Mouse (Mus musculus) embryonic facial prominence, embryonic 14.5 days (tissue): ENCODE results near the gene Rps8. TPM values are rescaled to one million over a fixed set of nuclear protein-coding genes. Genes with fewer than 3 reads are reported as not detected.

Source experiments
- ATAC-seq: fragments of 200-750 bp; cut with Nextera tagmentation; 2 replicates; pipeline ENCODE4 v1.8.0; 2017; ENCODE audit warnings: low read depth, moderate number of reproducible peaks, moderate TSS enrichment
- DNase-seq: peaks from one replicate; pipeline ENCODE4 v3.0.0-alpha.2; 2015; ENCODE audit warnings: low spot score
- H3K27ac ChIP-seq: fragments of 300-500 bp; sonication (generic); replicated peaks from 2 replicates; pipeline ENCODE4 v1.5.1; 2014; ENCODE audit warnings: low read depth, mild to moderate bottlenecking, low read length, moderate library complexity
- H3K27me3 ChIP-seq: fragments of 300-500 bp; sonication (generic); replicated peaks from 2 replicates; pipeline ENCODE4 v1.6.1; 2014; ENCODE audit warnings: low read length; ENCODE audit not compliant: control insufficient read depth, insufficient read depth
- H3K36me3 ChIP-seq: fragments of 300-500 bp; sonication (generic); 2 replicates; pipeline ENCODE4 v1.6.1; 2014; ENCODE audit warnings: low read length, mixed read lengths; ENCODE audit not compliant: control insufficient read depth, insufficient read depth
- H3K4me1 ChIP-seq: fragments of 300-500 bp; sonication (generic); 2 replicates; pipeline ENCODE4 v1.6.1; 2014; ENCODE audit warnings: antibody characterized with exemption, low read length; ENCODE audit not compliant: control insufficient read depth, insufficient read depth
- H3K4me2 ChIP-seq: fragments of 300-500 bp; sonication (generic); 2 replicates; pipeline ENCODE4 v1.6.1; 2014; ENCODE audit warnings: low read depth, mild to moderate bottlenecking, low read length, moderate library complexity, mixed read lengths
- H3K4me3 ChIP-seq: fragments of 300-500 bp; sonication (generic); 2 replicates; pipeline ENCODE4 v1.5.1; 2014; ENCODE audit warnings: low read depth, mild to moderate bottlenecking, low read length
- H3K9ac ChIP-seq: fragments of 300-500 bp; sonication (generic); 2 replicates; pipeline ENCODE4 v1.6.1; 2014; ENCODE audit warnings: low read depth, mild to moderate bottlenecking, low read length, moderate library complexity, mixed read lengths
- H3K9me3 ChIP-seq: fragments of 300-500 bp; sonication (generic); 2 replicates; pipeline ENCODE4 v1.6.1; 2016; ENCODE audit warnings: low read length; ENCODE audit not compliant: control insufficient read depth
- WGBS: fragments of 180-500 bp; shearing (Covaris S2); extraction: QIAGEN DNeasy Blood & Tissue Kit; methylation state at CpG from one replicate; pipeline ENCODE4 v1.1.7; 2014; 5-methylcytosine and 5-hydroxymethylcytosine counted together
- polyA plus RNA-seq: library from polyadenylated mRNA; unstranded; fragments of >200 nt; fragmentation: Nextera tagmentation; extraction: Ambion mirVana; gene quantifications from 2 replicates; pipeline ENCODE4 v1.2.1, GENCODE M21; 2014

Rps8 gene
- polyA plus RNA-seq, 1 experiment from 2014 or later = 1,364 TPM

DNA sequence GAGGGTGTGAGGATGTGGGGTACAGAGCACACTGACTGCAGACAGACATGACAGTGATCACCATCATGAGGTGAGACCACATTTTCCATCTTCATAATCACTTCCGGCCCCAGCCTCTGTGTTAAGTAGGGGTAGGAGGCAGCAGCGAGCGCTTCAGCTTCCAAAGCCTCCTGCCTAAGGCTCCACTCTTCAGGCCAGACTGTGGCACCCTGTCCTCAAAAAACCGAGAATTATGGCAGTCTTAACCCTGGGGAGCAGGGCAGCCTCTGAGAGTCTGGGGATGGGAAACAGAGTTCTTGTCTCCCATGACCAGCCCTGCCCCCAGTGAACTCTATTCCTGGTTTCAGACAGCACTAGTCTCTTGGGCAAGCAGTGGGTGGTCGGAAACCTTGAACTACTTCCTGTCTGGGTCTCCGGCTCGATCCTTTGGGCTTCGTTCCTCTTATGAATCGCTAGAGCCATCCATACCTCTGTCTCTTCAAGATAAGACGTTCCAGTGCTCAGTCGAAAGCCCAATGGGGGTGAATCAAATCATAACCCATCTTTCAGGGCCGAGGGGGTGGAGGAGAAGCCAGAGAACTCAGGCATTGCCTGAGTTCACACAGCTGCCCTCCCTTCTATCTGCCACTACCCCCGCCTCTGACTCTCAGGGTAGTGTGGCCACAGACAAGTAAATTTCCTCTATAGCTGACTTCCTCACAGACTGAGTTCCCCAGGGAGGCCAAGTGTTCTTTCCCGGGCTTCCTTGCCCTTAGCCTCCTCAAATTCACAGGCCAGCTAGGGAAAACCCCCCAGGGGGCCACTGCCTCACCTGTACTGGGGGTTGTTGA is 31.3 kb downstream of the Rps8 start:
- H3K27ac ChIP-seq = peak overlapping the region; percentile 88
- ATAC-seq (no peak), DNase-seq (no peak)
- H3K4me3 ChIP-seq = no peak overlapping the region
- peaks cover under 1% of the 10 kb centered on the region; the same call in 1 of the 2 replicates for H3K36me3 ChIP-seq
- no peaks in the 10 kb centered on the region for H3K9me3 ChIP-seq
- H3K27me3 ChIP-seq = no peaks in the 10 kb centered on the region
- H3K9ac ChIP-seq = peak overlapping the region; percentile 52
- peak overlapping the region; percentile 33 for H3K4me2 ChIP-seq
- WGBS = 59% methylated on average over 14 of the region's 14 CpGs
- H3K4me1 ChIP-seq = peaks cover 24% of the 10 kb centered on the region

DNA sequence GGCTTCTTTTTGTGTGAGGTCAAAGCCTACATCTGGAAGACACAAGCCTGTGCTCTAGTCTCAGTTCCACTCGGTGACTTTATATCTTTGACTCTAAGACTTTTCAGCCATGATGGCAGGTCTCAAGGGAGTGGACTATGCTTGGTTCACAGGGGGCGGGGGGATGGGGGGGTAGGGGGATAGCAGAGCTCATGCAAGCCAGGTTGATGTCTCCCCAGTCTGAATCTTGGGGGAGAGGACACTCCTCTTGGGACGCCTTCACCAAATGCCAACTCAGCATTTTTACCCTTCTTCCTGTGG is 31.9 kb downstream of the Rps8 start:
- Histone ChIP-seq H3K27ac (no peak overlapping the region), H3K9me3 (no peaks in the 10 kb centered on the region), H3K4me2 (no peak overlapping the region), H3K27me3 (no peaks in the 10 kb centered on the region), H3K36me3 (no peaks in the 10 kb centered on the region; the same call in 1 of the 2 replicates), H3K4me1 (peaks cover 26% of the 10 kb centered on the region), H3K4me3 (no peak overlapping the region), H3K9ac (no peak overlapping the region)
- ATAC-seq = no peak
- WGBS = 70% methylated on average over 3 of the region's 3 CpGs
- no peak for DNase-seq

DNA sequence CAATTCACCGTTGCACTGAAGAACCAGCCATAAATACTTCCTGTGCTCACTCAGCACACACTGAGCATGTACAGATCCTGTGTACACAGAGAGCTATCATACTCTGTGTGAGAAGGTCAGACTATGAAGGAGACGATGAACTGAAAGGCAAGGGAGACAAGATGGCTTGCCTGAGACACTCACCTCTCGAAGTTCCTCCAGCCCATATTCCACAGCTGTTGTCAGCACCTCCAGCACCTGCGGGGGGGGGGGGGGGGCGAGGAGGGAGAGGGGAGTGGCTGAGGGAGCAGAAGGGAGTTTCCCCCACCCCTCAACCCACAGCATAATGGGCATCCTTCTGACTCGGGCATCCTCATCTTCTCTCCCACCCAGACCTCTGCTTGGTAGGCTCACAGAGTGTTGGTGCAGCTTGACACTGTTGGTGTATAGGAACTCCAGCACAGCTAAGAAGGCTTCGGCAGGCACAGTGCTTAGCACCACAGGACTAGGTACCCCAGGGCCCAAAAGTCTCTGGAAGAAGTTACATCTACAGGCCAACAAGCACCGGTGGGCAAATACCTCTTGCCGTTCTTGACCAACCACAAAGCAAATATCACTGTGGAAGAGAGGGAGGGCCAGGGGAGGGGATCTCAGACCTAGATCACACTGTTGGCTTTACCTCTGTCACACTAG is 32.4 kb downstream of the Rps8 start:
- no peak overlapping the region for H3K4me3 ChIP-seq
- no peak overlapping the region for H3K27ac ChIP-seq
- WGBS = 79% methylated on average over 7 of the region's 9 CpGs
- peaks cover 26% of the 10 kb centered on the region for H3K4me1 ChIP-seq
- H3K4me2 ChIP-seq = no peak overlapping the region
- DNase-seq (no peak), ATAC-seq (no peak)
- H3K9ac ChIP-seq = no peak overlapping the region
- H3K9me3 ChIP-seq = no peaks in the 10 kb centered on the region
- H3K36me3 ChIP-seq = no peaks in the 10 kb centered on the region; the same call in 1 of the 2 replicates
- H3K27me3 ChIP-seq = no peaks in the 10 kb centered on the region

DNA sequence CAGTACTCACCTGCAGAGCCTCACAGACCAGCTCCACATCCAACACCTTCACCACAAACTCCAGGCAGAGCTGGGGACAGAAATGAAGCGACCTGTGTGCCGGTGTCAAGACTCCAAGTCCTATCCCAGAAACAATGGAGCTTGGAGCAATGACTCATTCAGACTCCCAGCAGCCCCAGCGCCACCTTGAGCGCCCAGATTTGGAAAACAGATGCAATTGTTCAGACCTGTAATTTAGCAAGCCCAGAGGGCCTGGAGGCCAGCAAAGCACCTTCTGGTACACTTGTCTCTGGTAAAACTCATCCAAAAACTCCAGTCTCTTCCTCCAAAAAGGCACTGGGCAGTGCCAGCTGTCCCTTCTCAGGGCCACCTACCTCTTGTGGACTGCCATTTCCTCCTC is 33.8 kb downstream of the Rps8 start:
- Histone ChIP-seq H3K27me3 (no peaks in the 10 kb centered on the region), H3K4me3 (no peak overlapping the region), H3K4me2 (no peak overlapping the region), H3K9ac (no peak overlapping the region), H3K27ac (no peak overlapping the region), H3K4me1 (peaks cover 26% of the 10 kb centered on the region), H3K36me3 (no peaks in the 10 kb centered on the region), H3K9me3 (no peaks in the 10 kb centered on the region)
- no peak for DNase-seq
- 80% methylated on average over 4 of the region's 4 CpGs for WGBS
- no peak for ATAC-seq

DNA sequence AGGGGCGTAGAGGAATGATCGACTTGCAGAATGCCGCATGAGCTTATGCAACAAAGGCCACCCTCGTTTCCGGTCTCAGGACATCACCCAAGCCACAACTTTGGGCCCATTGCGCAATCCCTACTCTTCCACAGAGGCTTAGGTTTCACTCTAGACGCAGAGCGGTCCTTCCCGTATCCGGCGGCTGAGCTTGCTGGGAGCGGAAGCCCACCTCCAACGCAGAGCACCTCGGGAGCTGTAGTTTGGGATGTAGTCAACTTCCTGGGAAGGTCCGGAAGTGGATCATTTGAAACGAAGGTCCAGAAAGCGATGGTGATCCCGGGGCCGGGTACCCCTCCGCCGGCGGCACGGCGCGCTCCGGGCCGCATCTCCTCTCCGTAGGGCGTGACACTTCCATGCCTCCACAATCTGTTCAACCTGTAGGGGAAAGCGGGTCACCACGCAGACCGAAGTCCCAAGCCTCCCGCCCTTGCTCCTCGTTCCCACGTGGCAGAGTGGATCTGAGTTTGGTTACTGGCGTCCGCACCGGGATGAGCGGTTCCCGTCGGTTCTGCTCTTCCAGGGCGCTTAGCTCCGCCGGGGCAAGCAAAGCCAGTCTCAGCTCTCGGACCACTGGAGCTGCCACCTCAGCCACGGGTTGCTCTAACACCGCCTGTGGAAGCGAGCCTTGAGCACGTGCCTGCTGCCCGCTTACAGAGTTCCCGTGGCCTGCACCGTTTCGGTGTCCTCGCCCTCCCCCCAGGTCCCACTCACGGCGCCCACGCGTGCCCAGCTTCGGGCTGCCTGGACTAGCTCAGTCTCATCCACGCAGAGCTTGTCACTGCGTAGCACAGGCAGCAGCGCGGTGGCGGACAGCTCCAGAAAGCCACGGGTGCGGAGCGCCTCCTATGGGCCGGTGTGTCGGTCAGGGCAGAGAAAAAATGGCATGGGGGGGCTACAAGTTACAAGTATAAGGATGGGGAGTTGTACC is 35.3 kb downstream of the Rps8 start:
- ATAC-seq = peak; percentile 96
- Histone ChIP-seq H3K4me2 (peak overlapping the region; percentile 94), H3K9ac (peak overlapping the region; percentile 74), H3K36me3 (no peaks in the 10 kb centered on the region), H3K27me3 (no peaks in the 10 kb centered on the region), H3K4me1 (peaks cover 18% of the 10 kb centered on the region), H3K27ac (peak overlapping the region; percentile 90), H3K9me3 (no peaks in the 10 kb centered on the region), H3K4me3 (peak overlapping the region; percentile 66)
- peak; percentile 99 for DNase-seq
- under 1% methylated on average over 60 of the region's 69 CpGs for WGBS

DNA sequence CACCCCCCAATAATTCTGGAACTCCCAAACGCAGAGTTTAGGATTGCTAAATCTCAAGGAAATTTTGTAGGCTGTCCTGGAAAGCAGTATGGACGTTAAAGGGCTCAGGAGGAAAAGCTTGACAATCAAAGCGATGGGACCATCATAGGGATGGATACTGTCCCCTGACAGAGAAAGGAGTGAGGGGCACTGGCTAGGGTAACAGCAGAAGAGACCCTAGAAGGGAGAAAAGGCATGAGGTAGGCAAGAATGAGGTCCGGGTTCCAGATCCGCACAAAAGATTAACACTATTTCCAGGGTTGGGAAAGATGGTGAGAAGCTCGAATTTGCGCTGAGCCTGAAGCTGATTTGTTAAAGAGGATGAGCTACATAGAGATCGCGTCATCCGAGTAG is 36.0 kb downstream of the Rps8 start:
- peaks cover 11% of the 10 kb centered on the region for H3K4me1 ChIP-seq
- WGBS = 5% methylated on average over 10 of the region's 10 CpGs
- no peaks in the 10 kb centered on the region for H3K27me3 ChIP-seq
- H3K27ac ChIP-seq = peak overlapping the region; percentile 90
- H3K9me3 ChIP-seq = no peaks in the 10 kb centered on the region
- no peaks in the 10 kb centered on the region for H3K36me3 ChIP-seq
- H3K9ac ChIP-seq = peak overlapping the region; percentile 74
- ATAC-seq (no peak), DNase-seq (no peak)
- H3K4me2 ChIP-seq = peak overlapping the region; percentile 94
- H3K4me3 ChIP-seq = peak overlapping the region; percentile 66

DNA sequence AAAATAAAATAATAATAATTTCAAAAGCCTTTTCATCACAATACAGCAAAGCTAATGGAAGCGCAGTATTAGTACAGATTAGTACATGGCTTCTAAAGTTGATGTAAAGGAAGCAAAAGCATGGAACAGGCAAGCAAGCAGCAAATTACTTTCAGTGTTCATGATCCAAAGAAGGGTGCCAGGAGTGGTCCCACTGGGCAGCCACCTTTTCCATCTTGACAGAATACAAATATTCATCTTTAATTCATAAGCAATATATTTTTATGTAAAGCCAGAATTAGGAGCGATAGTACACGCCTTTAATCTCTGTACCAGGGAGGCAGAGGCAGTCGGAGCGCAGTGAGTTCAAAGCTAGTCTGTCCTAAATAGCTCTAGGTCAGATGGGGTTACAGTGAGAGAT is 36.4 kb downstream of the Rps8 start:
- Histone ChIP-seq H3K4me3 (peak overlapping the region; percentile 66), H3K4me1 (peaks cover 7% of the 10 kb centered on the region), H3K36me3 (no peaks in the 10 kb centered on the region), H3K4me2 (peak overlapping the region; percentile 94), H3K27ac (peak overlapping the region; percentile 90), H3K9ac (peak overlapping the region; percentile 74), H3K27me3 (no peaks in the 10 kb centered on the region), H3K9me3 (no peaks in the 10 kb centered on the region)
- ATAC-seq (no peak), DNase-seq (no peak)
- WGBS = 74% methylated on average over 5 of the region's 5 CpGs

DNA sequence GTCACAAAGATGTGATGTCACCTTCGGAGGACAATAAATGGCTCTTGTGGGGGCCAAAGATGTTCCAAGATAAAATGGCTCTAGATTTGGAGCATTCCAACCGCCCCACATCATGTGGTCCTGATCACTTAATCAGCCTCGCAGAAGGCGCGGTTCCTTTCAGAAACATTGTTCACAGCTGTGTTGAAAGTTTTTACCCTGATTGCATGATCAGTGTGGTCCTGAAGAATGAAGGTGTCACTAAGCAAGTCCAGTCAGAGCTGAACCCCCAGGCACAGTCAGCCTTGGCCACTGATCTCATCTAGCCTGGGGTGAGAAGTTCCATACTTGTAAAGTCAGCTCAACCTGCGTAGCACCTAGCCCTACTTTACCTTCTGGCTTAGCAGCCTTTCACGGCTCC is 38.1 kb downstream of the Rps8 start:
- Histone ChIP-seq H3K4me1 (peaks cover 5% of the 10 kb centered on the region), H3K4me3 (no peak overlapping the region), H3K27me3 (no peaks in the 10 kb centered on the region), H3K9me3 (no peaks in the 10 kb centered on the region), H3K4me2 (no peak overlapping the region), H3K36me3 (no peaks in the 10 kb centered on the region), H3K27ac (no peak overlapping the region), H3K9ac (no peak overlapping the region)
- ATAC-seq (no peak), DNase-seq (no peak)
- 86% methylated on average over 7 of the region's 7 CpGs for WGBS
